In genomic region chr6:6881115-6881637, GRCm38 (mm10) we compare ENCODE assay signal across 10 mouse cellular contexts. TPM values are rescaled to one million over a fixed set of nuclear protein-coding genes. Genes with fewer than 3 reads are reported as not detected.
DNase-seq lines count a peak whose midpoint lies in the region; ATAC-seq lines count a peak whose summit lies in the region.
"Had no signal": no experiment of that assay in that cellular context is flagged by ENCODE, and none has a peak within 500 bp of the region (broad histone marks: within the 10 kb centered on the region; RNA-seq: fewer than 3 reads in every experiment).

No protein-coding gene starts in this region.

- DNase-seq in heart, embryonic 10.5 days (ENCODE audit: low spot score) = no peak
- no peak for DNase-seq in heart, postnatal 36 days
- peak; percentile 25 for DNase-seq in ZHBTc4 (ENCODE audit: low read depth, low spot score)
- peak; percentile 42 for DNase-seq in hindbrain, embryonic 10.5 days (ENCODE audit: low spot score)
- no peak for DNase-seq in midbrain, embryonic 10.5 days (ENCODE audit: low spot score)
- DNase-seq in adrenal gland, postnatal 14 days = no peak
- no peak for DNase-seq in yolk sac, embryonic 10.5 days (ENCODE audit: low spot score)
- DNase-seq: kidney, postnatal 36 days had no signal

- H3K4me3 ChIP-seq in heart, embryonic 10.5 days = peak overlapping the region; percentile 71
- H3K4me3 ChIP-seq in hindbrain, embryonic 10.5 days = peak overlapping the region; percentile 58
- H3K4me3 ChIP-seq in midbrain, embryonic 10.5 days = peak overlapping the region; percentile 54

- no peaks in the 10 kb centered on the region for H3K36me3 ChIP-seq in heart, embryonic 10.5 days
- no peaks in the 10 kb centered on the region for H3K36me3 ChIP-seq in hindbrain, embryonic 10.5 days
- H3K36me3 ChIP-seq in midbrain, embryonic 10.5 days = no peaks in the 10 kb centered on the region

- H3K27me3 ChIP-seq in heart, embryonic 10.5 days (ENCODE audit: insufficient read depth, poor library complexity, severe bottlenecking) = peaks cover 80% of the 10 kb centered on the region
- peaks cover 87% of the 10 kb centered on the region for H3K27me3 ChIP-seq in hindbrain, embryonic 10.5 days (ENCODE audit: insufficient read depth, poor library complexity, severe bottlenecking)
- H3K27me3 ChIP-seq in midbrain, embryonic 10.5 days (ENCODE audit: low read depth, poor library complexity, severe bottlenecking) = peaks cover 89% of the 10 kb centered on the region

- no peaks in the 10 kb centered on the region for H3K9me3 ChIP-seq in heart, embryonic 10.5 days
- H3K9me3 ChIP-seq in hindbrain, embryonic 10.5 days = no peaks in the 10 kb centered on the region
- H3K9me3 ChIP-seq in midbrain, embryonic 10.5 days (replicated peaks) = no peaks in the 10 kb centered on the region

- ATAC-seq in megakaryocyte progenitor cell, adult 5-6 weeks (replicated peaks; ENCODE audit: poor library complexity) = no peak

- WGBS in heart, embryonic 10.5 days = under 1% methylated on average over 30 of the region's 30 CpGs
- under 1% methylated on average over 30 of the region's 30 CpGs for WGBS in hindbrain, embryonic 10.5 days
- under 1% methylated on average over 30 of the region's 30 CpGs for WGBS in midbrain, embryonic 10.5 days

- H3K4me1 ChIP-seq in heart, embryonic 10.5 days = peaks cover 18% of the 10 kb centered on the region
- H3K4me1 ChIP-seq in hindbrain, embryonic 10.5 days (replicated peaks) = peaks cover 39% of the 10 kb centered on the region
- peaks cover 43% of the 10 kb centered on the region for H3K4me1 ChIP-seq in midbrain, embryonic 10.5 days

- H3K27ac ChIP-seq in heart, embryonic 10.5 days = peak overlapping the region; percentile 67; the same call in 1 of the 2 replicates
- H3K27ac ChIP-seq in hindbrain, embryonic 10.5 days = peak overlapping the region; percentile 73
- no peak overlapping the region for H3K27ac ChIP-seq in midbrain, embryonic 10.5 days (replicated peaks)

- intact Hi-C loops in heart, postnatal 36 days (cut with DNase I) = loop anchor here (10.0 kb wide), 2 partner anchors 586 to 776 kb away; no protein-coding TSS in a partner anchor

RNA-seq across cellular contexts. Expression of gene Dlx5, which starts 0.7 kb away (rescaled TPM):
- polyA plus RNA-seq in heart, embryonic 10.5 days (2016; fragmentation: Nextera tagmentation; extraction: Ambion mirVana) = 4.0 and 8.9 TPM in 2 replicates
- total RNA-seq in heart, postnatal 36 days (2021) = under 1 TPM; 0.19 TPM
- 3.4 and 14.5 TPM in 2 replicates for polyA plus RNA-seq in hindbrain, embryonic 10.5 days (2016; fragmentation: Nextera tagmentation; extraction: Ambion mirVana)
- 4.5 and 8.9 TPM in 2 replicates for polyA plus RNA-seq in midbrain, embryonic 10.5 days (2016; fragmentation: Nextera tagmentation; extraction: Ambion mirVana)
- total RNA-seq in adrenal gland, postnatal 14 days (2021) = 0.26 and 0.96 TPM in 2 replicates
- total RNA-seq in megakaryocyte progenitor cell, adult 5-6 weeks (2015) = not detected in 2 replicates
- total RNA-seq in megakaryocyte progenitor cell, adult 5-6 weeks (2017) = not detected in 2 replicates
- polyA plus RNA-seq: C2C12 had no signal

RNA-seq across cellular contexts. Expression of gene Dlx6, which starts 18.0 kb away (rescaled TPM):
- 0.23 and 0.57 TPM in 2 replicates for polyA plus RNA-seq in heart, embryonic 10.5 days (2016; fragmentation: Nextera tagmentation; extraction: Ambion mirVana)
- total RNA-seq in heart, postnatal 36 days (2021) = not detected
- polyA plus RNA-seq in hindbrain, embryonic 10.5 days (2016; fragmentation: Nextera tagmentation; extraction: Ambion mirVana) = 0.47 and 1.0 TPM in 2 replicates
- 0.48 and 0.79 TPM in 2 replicates for polyA plus RNA-seq in midbrain, embryonic 10.5 days (2016; fragmentation: Nextera tagmentation; extraction: Ambion mirVana)
- not detected in 2 replicates for total RNA-seq in adrenal gland, postnatal 14 days (2021)
- total RNA-seq in megakaryocyte progenitor cell, adult 5-6 weeks (2015) = not detected in 2 replicates
- not detected in 2 replicates for total RNA-seq in megakaryocyte progenitor cell, adult 5-6 weeks (2017)
- polyA plus RNA-seq: C2C12 had no signal

Comparison
In these comparisons a context has a peak if more than half of its experiments do, and no peak if none do; other contexts are left out.
1. DNase-seq: peak in ZHBTc4 (single experiment) and hindbrain, embryonic 10.5 days (single experiment); none in heart, embryonic 10.5 days (single experiment), heart, postnatal 36 days (0 of 2), midbrain, embryonic 10.5 days (single experiment), adrenal gland, postnatal 14 days (single experiment) and yolk sac, embryonic 10.5 days (single experiment).
2. Peak in every context shown above with its lines, with median percentiles within 50 percentile points of each other: H3K4me3 ChIP-seq.